Mouse (Mus musculus): ENCODE data around the gene Cacna1b.

GRCm38 (mm10) chr2:24761923-24762445 lies 968 bp downstream of the Cacna1b start:
- TF ChIP-seq CTCF (IDR thresholded peaks at IDR 0.05; ENCODE audit: low read depth) (no peak), EP300 (IDR thresholded peaks at IDR 0.05; ENCODE audit: low read depth) (no peak)

Data from liver, postnatal 0 days (tissue).